24 mouse cellular contexts compared by ENCODE assay signal in genomic region chr9:27781291-27781993, GRCm38 (mm10). TPM values are rescaled to one million over a fixed set of nuclear protein-coding genes. Genes with fewer than 3 reads are reported as not detected.
DNase-seq lines count a peak whose midpoint lies in the region; ATAC-seq and TF ChIP-seq lines count a peak whose summit lies in the region.
"Had no signal": no experiment of that assay in that cellular context is flagged by ENCODE, and none has a peak within 500 bp of the region (broad histone marks: within the 10 kb centered on the region; RNA-seq: fewer than 3 reads in every experiment).

No protein-coding gene starts in this region.

- H3K4me2 ChIP-seq in forebrain, embryonic 12.5 days: no peak overlapping the region
- H3K4me2 ChIP-seq in forebrain, embryonic 13.5 days: no peak overlapping the region
- H3K4me2 ChIP-seq in hindbrain, embryonic 11.5 days (replicated peaks; ENCODE audit: low read depth, low read length): no peak overlapping the region
- no peak overlapping the region for H3K4me2 ChIP-seq in midbrain, embryonic 13.5 days (replicated peaks)
- no peak overlapping the region for H3K4me2 ChIP-seq in intestine, postnatal 0 days (replicated peaks; ENCODE audit: low read depth)
- H3K4me2 ChIP-seq: heart, embryonic 12.5 days; limb, embryonic 12.5 days; liver, embryonic 13.5 days; lung, embryonic 15.5 days; stomach, embryonic 15.5 days had no signal

- H3K4me1 ChIP-seq in forebrain, embryonic 12.5 days: peaks cover 12% of the 10 kb centered on the region
- peaks cover 9% of the 10 kb centered on the region for H3K4me1 ChIP-seq in forebrain, embryonic 13.5 days
- peaks cover 8% of the 10 kb centered on the region; the same call in 1 of the 2 replicates for H3K4me1 ChIP-seq in hindbrain, embryonic 11.5 days (replicated peaks; ENCODE audit: control insufficient read depth, insufficient read depth, low read length)
- H3K4me1 ChIP-seq in midbrain, embryonic 13.5 days (replicated peaks): peaks cover 11% of the 10 kb centered on the region
- H3K4me1 ChIP-seq in intestine, postnatal 0 days (replicated peaks; ENCODE audit: control insufficient read depth, insufficient read depth, low read length): no peaks in the 10 kb centered on the region
- H3K4me1 ChIP-seq in kidney, adult 2 months (ENCODE audit: control insufficient read depth, insufficient read depth, low read length): no peaks in the 10 kb centered on the region
- H3K4me1 ChIP-seq: heart, embryonic 12.5 days; liver, embryonic 13.5 days; lung, embryonic 15.5 days; stomach, embryonic 15.5 days had no signal

- H3K27ac ChIP-seq in forebrain, embryonic 12.5 days: 0 out of 2 replicates have a peak overlapping the region, but pooled peaks have one; percentile 25
- no peak overlapping the region for H3K27ac ChIP-seq in forebrain, embryonic 13.5 days
- 0 out of 2 replicates have a peak overlapping the region, but pooled peaks have one; percentile 3 for H3K27ac ChIP-seq in hindbrain, embryonic 11.5 days (ENCODE audit: low read depth, low read length)
- no peak overlapping the region for H3K27ac ChIP-seq in midbrain, embryonic 13.5 days
- no peak overlapping the region for H3K27ac ChIP-seq in intestine, postnatal 0 days (ENCODE audit: low read depth, low read length)
- no peak overlapping the region for H3K27ac ChIP-seq in kidney, adult 2 months (ENCODE audit: insufficient read depth, low read depth, low read length)
- H3K27ac ChIP-seq: left cerebral cortex, adult 2 months; limb, embryonic 12.5 days; liver, embryonic 13.5 days; lung, embryonic 15.5 days; macrophage; stomach, embryonic 15.5 days had no signal

- no peaks in the 10 kb centered on the region for H3K36me3 ChIP-seq in forebrain, embryonic 12.5 days (replicated peaks)
- H3K36me3 ChIP-seq in forebrain, embryonic 13.5 days (ENCODE audit: poor library complexity, severe bottlenecking): no peaks in the 10 kb centered on the region
- H3K36me3 ChIP-seq in hindbrain, embryonic 11.5 days (ENCODE audit: control insufficient read depth, insufficient read depth, low read length): no peaks in the 10 kb centered on the region
- no peaks in the 10 kb centered on the region for H3K36me3 ChIP-seq in midbrain, embryonic 13.5 days
- no peaks in the 10 kb centered on the region for H3K36me3 ChIP-seq in intestine, postnatal 0 days (ENCODE audit: control insufficient read depth, insufficient read depth)
- no peaks in the 10 kb centered on the region for H3K36me3 ChIP-seq in kidney, adult 2 months (ENCODE audit: control insufficient read depth, insufficient read depth, low read length)
- H3K36me3 ChIP-seq: heart, embryonic 12.5 days; limb, embryonic 12.5 days; liver, embryonic 13.5 days; lung, embryonic 15.5 days; stomach, embryonic 15.5 days had no signal

- DNase-seq in ZHBTc4 (ENCODE audit: low read depth, low spot score): peak; percentile 3
- DNase-seq in hindbrain, embryonic 11.5 days (ENCODE audit: low spot score): no peak
- DNase-seq in layer of hippocampus, adult 18-20 months (ENCODE audit: low spot score in 2 of 2): no peak
- DNase-seq in kidney, adult 2 months: no peak
- DNase-seq: adrenal gland, postnatal 36 days; cerebellum, adult 8-10 months; heart, postnatal 36 days; kidney, adult 11 months; kidney, postnatal 10 days; liver, embryonic 13.5 days; spleen, adult 18-20 months; thymus, postnatal 14 days had no signal

- H3K27me3 ChIP-seq in forebrain, embryonic 12.5 days: no peaks in the 10 kb centered on the region
- H3K27me3 ChIP-seq in forebrain, embryonic 13.5 days: no peaks in the 10 kb centered on the region
- H3K27me3 ChIP-seq in hindbrain, embryonic 11.5 days (ENCODE audit: control insufficient read depth, insufficient read depth, low read length): no peaks in the 10 kb centered on the region
- no peaks in the 10 kb centered on the region for H3K27me3 ChIP-seq in midbrain, embryonic 13.5 days
- no peaks in the 10 kb centered on the region for H3K27me3 ChIP-seq in intestine, postnatal 0 days (replicated peaks; ENCODE audit: control insufficient read depth, insufficient read depth, low read length)
- no peaks in the 10 kb centered on the region for H3K27me3 ChIP-seq in kidney, adult 2 months (replicated peaks; ENCODE audit: control insufficient read depth, insufficient read depth, low read length)
- H3K27me3 ChIP-seq: heart, embryonic 12.5 days; liver, embryonic 13.5 days; lung, embryonic 15.5 days; stomach, embryonic 15.5 days had no signal

- TF ChIP-seq CTCF in intestine, postnatal 0 days (IDR thresholded peaks at IDR 0.05; ENCODE audit: low read depth): no peak
- no peak for TF ChIP-seq CTCF in kidney, adult 2 months (conservative IDR thresholded peaks at IDR 0.05; ENCODE audit: insufficient read depth, insufficient read length, low read depth, low read length)

- no peak overlapping the region for H3K9ac ChIP-seq in forebrain, embryonic 12.5 days
- H3K9ac ChIP-seq in forebrain, embryonic 13.5 days: no peak overlapping the region
- H3K9ac ChIP-seq in hindbrain, embryonic 11.5 days (ENCODE audit: low read depth, low read length): no peak overlapping the region
- H3K9ac ChIP-seq in midbrain, embryonic 13.5 days (replicated peaks): no peak overlapping the region
- H3K9ac ChIP-seq in intestine, postnatal 0 days (ENCODE audit: low read depth, low read length): no peak overlapping the region
- H3K9ac ChIP-seq: heart, embryonic 12.5 days; limb, embryonic 12.5 days; liver, embryonic 13.5 days; lung, embryonic 15.5 days; stomach, embryonic 15.5 days had no signal

- TF ChIP-seq POLR2A in kidney, adult 2 months (IDR thresholded peaks at IDR 0.05; ENCODE audit: low read depth, low read length): no peak

- H3K9me3 ChIP-seq in forebrain, embryonic 12.5 days: no peaks in the 10 kb centered on the region
- no peaks in the 10 kb centered on the region for H3K9me3 ChIP-seq in forebrain, embryonic 13.5 days (replicated peaks)
- H3K9me3 ChIP-seq in hindbrain, embryonic 11.5 days (ENCODE audit: control insufficient read depth, low read length): no peaks in the 10 kb centered on the region
- H3K9me3 ChIP-seq in midbrain, embryonic 13.5 days: no peaks in the 10 kb centered on the region
- H3K9me3 ChIP-seq in intestine, postnatal 0 days (ENCODE audit: control insufficient read depth): no peaks in the 10 kb centered on the region
- H3K9me3 ChIP-seq: heart, embryonic 12.5 days; limb, embryonic 12.5 days; liver, embryonic 13.5 days; lung, embryonic 15.5 days; stomach, embryonic 15.5 days had no signal

- 61% methylated on average over 6 of the region's 6 CpGs for WGBS in forebrain, embryonic 12.5 days
- WGBS in forebrain, embryonic 13.5 days: 59% methylated on average over 6 of the region's 6 CpGs
- WGBS in hindbrain, embryonic 11.5 days: 54% methylated on average over 6 of the region's 6 CpGs
- 58% methylated on average over 6 of the region's 6 CpGs for WGBS in midbrain, embryonic 13.5 days
- WGBS in intestine, postnatal 0 days: 72% methylated on average over 6 of the region's 6 CpGs
- 73% methylated on average over 6 of the region's 6 CpGs for WGBS in kidney, adult 2 months

- peak; percentile 36; the same call in 1 of the 2 replicates for ATAC-seq in forebrain, embryonic 12.5 days (ENCODE audit: low FRiP score)
- no peak for ATAC-seq in forebrain, embryonic 13.5 days
- ATAC-seq in hindbrain, embryonic 11.5 days (ENCODE audit: low FRiP score): peak; percentile 68
- peak; percentile 68 for ATAC-seq in midbrain, embryonic 13.5 days
- no peak for ATAC-seq in intestine, postnatal 0 days

- H3K4me3 ChIP-seq in forebrain, embryonic 12.5 days (replicated peaks): no peak overlapping the region
- no peak overlapping the region for H3K4me3 ChIP-seq in forebrain, embryonic 13.5 days
- H3K4me3 ChIP-seq in hindbrain, embryonic 11.5 days (ENCODE audit: low read depth, low read length): no peak overlapping the region
- H3K4me3 ChIP-seq in midbrain, embryonic 13.5 days (replicated peaks): no peak overlapping the region
- H3K4me3 ChIP-seq in intestine, postnatal 0 days (ENCODE audit: low read depth, low read length): no peak overlapping the region
- no peak overlapping the region for H3K4me3 ChIP-seq in kidney, adult 2 months (ENCODE audit: insufficient read depth, low read depth, low read length)
- H3K4me3 ChIP-seq: erythroblast, embryonic 14.5 days; heart, embryonic 12.5 days; left cerebral cortex, adult 2 months; limb, embryonic 12.5 days; liver, embryonic 13.5 days; lung, embryonic 15.5 days; stomach, embryonic 15.5 days had no signal

RNA-seq across cellular contexts. Expression of gene Opcml, which starts 9.1 kb away (rescaled TPM):
- 4.6 and 6.2 TPM in 2 replicates for polyA plus RNA-seq in forebrain, embryonic 12.5 days (2016; fragmentation: Nextera tagmentation; extraction: Ambion mirVana)
- 14.1 and 15.9 TPM in 2 replicates for polyA plus RNA-seq in forebrain, embryonic 13.5 days (2015; fragmentation: Nextera tagmentation; extraction: Ambion mirVana)
- polyA plus RNA-seq in hindbrain, embryonic 11.5 days (2014; fragmentation: Nextera tagmentation; extraction: Ambion mirVana): 3.3 and 5.7 TPM in 2 replicates
- polyA plus RNA-seq in midbrain, embryonic 13.5 days (2015; fragmentation: Nextera tagmentation; extraction: Ambion mirVana): 18.9 and 20.6 TPM in 2 replicates
- 100 to 1,000 TPM; 227 to 234 TPM for total RNA-seq in layer of hippocampus, adult 18-20 months (2021)
- polyA plus RNA-seq in intestine, postnatal 0 days (2015; fragmentation: Nextera tagmentation; extraction: Ambion mirVana): 1.7 and 2.4 TPM in 2 replicates
- 0.08 TPM in 2 replicates for polyA plus RNA-seq in kidney, adult 2 months (2012; rRNA removed)
- total RNA-seq: monocyte, adult 5-6 weeks had no signal
- polyA plus RNA-seq: macrophage had no signal

Comparison
In these comparisons a context has a peak if more than half of its experiments do, and no peak if none do; other contexts are left out.
1. ATAC-seq: peak in forebrain, embryonic 12.5 days (single experiment), hindbrain, embryonic 11.5 days (single experiment) and midbrain, embryonic 13.5 days (single experiment); none in forebrain, embryonic 13.5 days (single experiment) and intestine, postnatal 0 days (single experiment).
2. H3K27ac ChIP-seq: peak in forebrain, embryonic 12.5 days (single experiment) and hindbrain, embryonic 11.5 days (single experiment); none in forebrain, embryonic 13.5 days (single experiment), midbrain, embryonic 13.5 days (single experiment), intestine, postnatal 0 days (single experiment) and kidney, adult 2 months (single experiment).